Mouse (Mus musculus) liver, embryonic 14.5 days (tissue): ENCODE measurements around the gene 4930519P11Rik. TPM values are rescaled to one million over a fixed set of nuclear protein-coding genes. Genes with fewer than 3 reads are reported as not detected.

Experiments
- ATAC-seq: fragments of 200-750 bp; cut with Nextera tagmentation; 2 replicates; pipeline ENCODE4 v1.8.0; 2017; ENCODE audit warnings: moderate number of reproducible peaks, mild to moderate bottlenecking, moderate library complexity; ENCODE audit not compliant: insufficient read depth
- DNase-seq, 3 experiments: peaks; one replicate each; pipeline ENCODE4 v3.0.0-alpha.2; 2012 to 2013; ENCODE audit warnings: low read depth in 3 of 3, low spot score in 3 of 3
- H3K27ac ChIP-seq: fragments of 300-500 bp; sonication (generic); 2 replicates; pipeline ENCODE4 v1.5.1; 2014; ENCODE audit warnings: moderate library complexity, mild to moderate bottlenecking, control low read depth, inconsistent platforms
- H3K27me3 ChIP-seq: fragments of 300-500 bp; sonication (generic); 2 replicates; pipeline ENCODE4 v1.6.1; 2014; ENCODE audit warnings: mild to moderate bottlenecking, low read length, moderate library complexity; ENCODE audit not compliant: control insufficient read depth, insufficient read depth
- H3K36me3 ChIP-seq: fragments of 300-500 bp; sonication (generic); replicated peaks from 2 replicates; pipeline ENCODE4 v1.6.1; 2014; ENCODE audit warnings: low read depth; ENCODE audit not compliant: control insufficient read depth, insufficient read depth
- H3K4me1 ChIP-seq, 2 experiments: fragments of 200-500 bp in 1 of 2; fragments of 300-500 bp in 1 of 2; sonication (generic) in 1 of 2; replicated peaks; 2 replicates each; pipeline ENCODE4 v1.6.1; 2012 to 2014; ENCODE audit warnings: antibody characterized with exemption in 1 of 2, inconsistent platforms in 1 of 2, low read length in 1 of 2; ENCODE audit not compliant: control insufficient read depth in 2 of 2, insufficient read depth in 2 of 2
- H3K4me2 ChIP-seq: fragments of 300-500 bp; sonication (generic); 2 replicates; pipeline ENCODE4 v1.6.1; 2014; ENCODE audit warnings: low read depth, mild to moderate bottlenecking, control low read depth, moderate library complexity
- H3K4me3 ChIP-seq, 2 experiments: fragments of 200-500 bp in 1 of 2; fragments of 300-500 bp in 1 of 2; sonication (generic) in 1 of 2; 2 replicates each; pipeline ENCODE4 v1.5.1; 2012 to 2014; ENCODE audit warnings: low read depth in 2 of 2, low read length in 2 of 2, mild to moderate bottlenecking in 2 of 2, control low read depth in 1 of 2, inconsistent platforms in 1 of 2, moderate library complexity in 1 of 2; ENCODE audit not compliant: insufficient read depth in 1 of 2
- H3K9ac ChIP-seq: fragments of 300-500 bp; sonication (generic); replicated peaks from 2 replicates; pipeline ENCODE4 v1.6.1; 2014; ENCODE audit warnings: mild to moderate bottlenecking, control low read depth, moderate library complexity
- H3K9me3 ChIP-seq: fragments of 300-500 bp; sonication (generic); 2 replicates; pipeline ENCODE4 v1.6.1; 2016; ENCODE audit warnings: low read length, mixed read lengths; ENCODE audit not compliant: control insufficient read depth
- CTCF ChIP-seq: IDR thresholded peaks from 2 replicates; pipeline ENCODE4 v1.5.1; 2016; ENCODE audit warnings: antibody characterized with exemption, low read depth, control low read depth
- EP300 ChIP-seq: IDR thresholded peaks from 2 replicates; pipeline ENCODE4 v1.6.1; 2016; ENCODE audit warnings: antibody characterized with exemption, low read depth
- WGBS: fragments of 180-500 bp; shearing (Covaris S2); extraction: QIAGEN DNeasy Blood & Tissue Kit; methylation state at CpG from one replicate; pipeline ENCODE4 v1.1.7; 2014; ENCODE audit not compliant: insufficient replicate concordance; 5-methylcytosine and 5-hydroxymethylcytosine counted together
- polyA plus RNA-seq, 2 experiments: library from polyadenylated mRNA; depleted of rRNA in 1 of 2; stranded (reverse) in 1 of 2; unstranded in 1 of 2; fragments of >200 nt; fragmentation: Nextera tagmentation in 1 of 2; extraction: Ambion mirVana in 1 of 2; gene quantifications; 2 replicates each; pipeline versions ENCODE4 v1.2.1 to v1.2.3; 2012 to 2014

4930519P11Rik gene
- polyA plus RNA-seq, 2 experiments: 0.35 TPM; not detected in 1

GRCm38 (mm10) chr2:154584931-154585601 is 28.2 kb downstream of the 4930519P11Rik start:
- Histone ChIP-seq H3K9ac (no peak overlapping the region), H3K27me3 (no peaks in the 10 kb centered on the region), H3K4me2 (no peak overlapping the region), H3K27ac (no peak overlapping the region), H3K4me1 (peaks cover 0 to 18% of the 10 kb centered on the region in 2 experiments), H3K4me3 (no peak overlapping the region), H3K36me3 (peaks cover 6% of the 10 kb centered on the region), H3K9me3 (no peaks in the 10 kb centered on the region)
- no peak for DNase-seq
- no peak for ATAC-seq
- no peak for TF ChIP-seq EP300
- TF ChIP-seq CTCF: no peak
- WGBS: 67% methylated on average over 17 of the region's 17 CpGs

DNA sequence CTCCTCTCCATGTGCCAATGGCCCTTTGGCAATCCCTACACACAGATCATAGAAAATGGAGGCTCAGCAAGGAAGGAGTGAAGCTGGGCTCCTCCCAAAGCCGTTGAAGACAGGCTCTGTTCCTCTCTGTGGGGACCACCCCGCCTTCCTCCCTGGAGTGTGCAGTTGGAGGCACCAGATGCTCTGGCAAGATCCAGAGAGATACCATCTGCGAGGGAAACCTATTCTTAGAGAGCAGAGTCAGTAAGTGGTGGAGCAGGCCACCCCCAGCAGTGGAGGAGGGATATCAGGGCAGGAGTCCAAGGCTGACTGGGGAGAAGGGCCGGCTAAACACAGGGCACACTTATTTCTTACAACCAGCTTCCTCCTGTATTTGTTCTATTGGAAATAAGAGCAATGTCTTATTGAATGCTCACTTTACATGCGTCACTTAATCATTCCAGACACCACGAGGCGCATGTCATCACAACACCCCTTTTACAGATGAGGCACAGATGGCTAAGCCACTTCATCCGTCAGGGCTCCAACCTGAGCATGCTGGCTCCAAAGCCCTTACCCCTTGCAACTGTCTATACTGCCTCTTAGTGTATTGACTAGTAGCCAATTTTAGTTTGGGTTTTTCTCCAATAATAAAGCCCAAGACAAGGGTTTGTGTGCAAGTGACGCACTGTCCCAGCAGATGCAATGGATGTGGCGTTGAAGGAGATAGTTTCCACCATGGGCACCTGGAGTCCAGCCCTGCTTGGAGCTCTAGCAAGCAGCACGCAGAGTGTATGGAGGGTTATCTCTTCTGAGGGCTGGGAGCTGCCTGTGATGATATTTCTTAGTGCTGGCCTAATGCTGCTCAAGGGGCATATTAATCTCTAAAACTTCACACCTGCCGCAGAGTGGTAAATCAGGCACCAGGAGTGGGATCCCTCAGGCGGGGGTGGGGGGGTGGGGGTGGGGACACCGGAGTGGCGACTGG is 29.0 kb downstream of the 4930519P11Rik start:
- ATAC-seq: peak; percentile 73
- peaks cover 0 to 18% of the 10 kb centered on the region in 2 experiments for H3K4me1 ChIP-seq
- H3K27ac ChIP-seq: no peak overlapping the region
- peaks cover 6% of the 10 kb centered on the region for H3K36me3 ChIP-seq
- H3K9ac ChIP-seq: no peak overlapping the region
- no peak for TF ChIP-seq CTCF
- TF ChIP-seq EP300: peak; percentile 32; the same call in 1 of the 2 replicates
- H3K4me2 ChIP-seq: no peak overlapping the region
- WGBS: 40% methylated on average over 15 of the region's 15 CpGs
- no peak overlapping the region for H3K4me3 ChIP-seq
- no peaks in the 10 kb centered on the region for H3K9me3 ChIP-seq
- DNase-seq: no peak
- no peaks in the 10 kb centered on the region for H3K27me3 ChIP-seq

GRCm38 (mm10) chr2:154581421-154581820 is 31.8 kb downstream of the 4930519P11Rik start:
- H3K9me3 ChIP-seq: no peaks in the 10 kb centered on the region
- no peak overlapping the region for H3K4me2 ChIP-seq
- ATAC-seq (no peak), DNase-seq (no peak)
- 76% methylated on average over 1 of the region's 1 CpGs for WGBS
- H3K27ac ChIP-seq: no peak overlapping the region
- TF ChIP-seq CTCF (peak; percentile 55; the same call in 1 of the 2 replicates), EP300 (no peak)
- H3K9ac ChIP-seq: no peak overlapping the region
- no peaks in the 10 kb centered on the region for H3K36me3 ChIP-seq
- peaks cover 0 to 18% of the 10 kb centered on the region in 2 experiments for H3K4me1 ChIP-seq
- no peaks in the 10 kb centered on the region for H3K27me3 ChIP-seq
- no peak overlapping the region for H3K4me3 ChIP-seq

- Histone ChIP-seq H3K4me1 (peaks cover 0 to 18% of the 10 kb centered on the region in 2 experiments), H3K27me3 (no peaks in the 10 kb centered on the region), H3K27ac (no peak overlapping the region), H3K36me3 (no peaks in the 10 kb centered on the region), H3K9ac (no peak overlapping the region), H3K4me2 (no peak overlapping the region), H3K4me3 (no peak overlapping the region), H3K9me3 (no peaks in the 10 kb centered on the region)
- ATAC-seq: no peak
- TF ChIP-seq CTCF (no peak), EP300 (no peak)
- DNase-seq: no peak
- 74% methylated on average over 8 of the region's 8 CpGs for WGBS
Measured at GRCm38 (mm10) chr2:154580586-154580985, 32.7 kb downstream of the 4930519P11Rik start.

DNA sequence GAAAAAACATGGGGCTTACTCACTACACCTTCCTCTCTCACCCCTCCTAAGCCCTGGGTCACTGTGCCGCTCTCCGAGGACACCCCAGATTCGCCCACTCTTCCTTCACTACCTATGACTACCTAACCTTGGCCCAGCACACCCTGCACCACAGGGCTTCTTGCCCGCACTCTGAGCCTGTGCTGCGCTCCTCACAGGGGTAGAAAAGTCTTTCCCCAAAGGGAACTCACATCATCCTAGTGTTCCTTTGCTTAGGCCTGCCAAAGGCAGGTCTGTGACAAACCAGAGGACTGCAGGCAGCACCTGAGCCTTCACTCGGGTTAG is 35.5 kb downstream of the 4930519P11Rik start:
- no peaks in the 10 kb centered on the region for H3K36me3 ChIP-seq
- 80% methylated on average over 6 of the region's 6 CpGs for WGBS

More for the DNA sequence above, 35.5 kb downstream of the 4930519P11Rik start:
- Histone ChIP-seq H3K4me2 (no peak overlapping the region), H3K9ac (no peak overlapping the region), H3K27me3 (no peaks in the 10 kb centered on the region), H3K4me1 (0 out of 4 replicates have a peak, but pooled peaks cover 0 to 1% of the 10 kb centered on the region in 2 experiments), H3K4me3 (no peak overlapping the region), H3K27ac (no peak overlapping the region), H3K9me3 (no peaks in the 10 kb centered on the region)
- DNase-seq (no peak), ATAC-seq (no peak)
- TF ChIP-seq CTCF: no peak
